Mouse (Mus musculus): ENCODE results near the gene Dgcr2. TPM values are rescaled to one million over a fixed set of nuclear protein-coding genes. Genes with fewer than 3 reads are reported as not detected.
A peak's percentile ranks its signal among the peaks of the same experiment; 100 is the strongest.

Gene Dgcr2
- total RNA-seq, 1 experiment: 78.0 TPM

DNA sequence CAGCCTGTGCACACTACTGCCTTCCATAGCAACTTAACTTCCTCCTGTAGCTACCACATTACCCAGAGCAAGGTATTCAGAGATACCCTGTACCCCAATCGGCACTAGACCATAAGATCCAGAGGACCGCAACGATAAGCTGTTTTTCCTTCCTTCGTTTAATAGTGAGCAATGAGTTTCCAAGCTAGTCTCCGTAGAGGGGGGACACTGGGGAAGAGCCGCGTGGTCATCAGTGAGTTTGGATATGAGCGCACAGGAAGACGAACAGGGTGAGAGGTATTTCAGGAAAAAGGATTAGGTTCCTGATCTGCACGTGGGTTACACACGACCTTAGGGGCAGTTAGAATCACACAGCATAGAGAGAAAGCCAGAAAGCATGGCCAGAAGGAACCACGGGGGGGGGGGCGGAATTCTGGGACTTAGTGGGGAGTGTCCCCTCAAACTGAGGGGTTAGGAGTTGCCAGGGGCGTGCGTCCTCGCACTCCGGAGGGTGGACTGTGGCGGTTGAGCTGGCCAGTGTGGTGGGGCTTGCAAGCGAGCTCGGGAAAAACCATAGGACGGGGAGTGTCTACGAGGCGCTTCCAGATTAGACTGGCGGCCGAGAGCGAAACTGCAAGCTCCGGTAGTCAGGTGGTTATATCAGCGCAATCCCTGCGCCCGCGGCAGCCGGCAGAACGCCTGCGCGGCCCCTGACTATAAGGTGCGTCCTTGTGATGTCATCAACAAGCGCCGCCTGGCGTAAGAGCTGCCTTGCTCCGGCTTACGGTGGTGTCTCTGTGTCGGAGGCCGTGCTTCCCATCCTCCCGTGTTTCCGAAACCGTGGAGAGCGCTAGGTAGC lies 23.2 kb upstream of the Dgcr2 start:
- H3K9me3 ChIP-seq (ENCODE audit: control insufficient read depth, insufficient read depth, low read depth, low read length): no peaks in the 10 kb centered on the region
- H3K27ac ChIP-seq (ENCODE audit: insufficient read depth, low read depth, low read length, poor library complexity, severe bottlenecking): peak overlapping the region; percentile 56
- H3K4me1 ChIP-seq (ENCODE audit: control insufficient read depth in 2 of 2, insufficient read depth in 2 of 2, low read length in 2 of 2, poor library complexity in 1 of 2): peaks cover 2 to 21% of the 10 kb centered on the region in 2 experiments; a peak in 3 of 4 replicates
- peaks cover 20% of the 10 kb centered on the region for H3K36me3 ChIP-seq (ENCODE audit: control insufficient read depth, insufficient read depth, low read length, poor library complexity, severe bottlenecking)
- in situ Hi-C loops (cut with MboI; ENCODE audit: low sequenced_read_pairs in 2 of 2, unreplicated experiment in 2 of 2): no loop called here
- H3K4me3 ChIP-seq (ENCODE audit: insufficient read depth in 1 of 2, low read depth in 1 of 2, low read length in 2 of 2, poor library complexity in 1 of 2, severe bottlenecking in 1 of 2): peak overlapping the region; percentile 81 to 90
- DNase-seq (ENCODE audit: low read depth, low spot score): peak; percentile 96
- H3K9ac ChIP-seq (ENCODE audit: insufficient read depth, low read depth, low read length, poor library complexity, severe bottlenecking): peak overlapping the region; percentile 94
- TF ChIP-seq MAFK (IDR thresholded peaks at IDR 0.05; ENCODE audit: insufficient read depth, low read depth, low read length): no peak
- TF ChIP-seq ZNF384 (IDR thresholded peaks at IDR 0.05; ENCODE audit: low read depth, low read length): no peak
- no peak for TF ChIP-seq CHD2 (IDR thresholded peaks at IDR 0.05; ENCODE audit: low read depth, low read length)
- TF ChIP-seq ZC3H11A (IDR thresholded peaks at IDR 0.05; ENCODE audit: borderline replicate concordance, low read depth, low read length): peak; percentile 40; the same call in 1 of the 2 replicates
- peak; percentile 79; the same call in 1 of the 2 replicates for TF ChIP-seq HCFC1 (IDR thresholded peaks at IDR 0.05; ENCODE audit: borderline replicate concordance, insufficient read depth, low read length)

GRCm38 (mm10) chr16:17920586-17920985 lies 22.2 kb upstream of the Dgcr2 start:
- Histone ChIP-seq H3K4me1 (ENCODE audit: control insufficient read depth in 2 of 2, insufficient read depth in 2 of 2, low read length in 2 of 2, poor library complexity in 1 of 2) (peaks cover 2 to 21% of the 10 kb centered on the region in 2 experiments; a peak in 3 of 4 replicates), H3K27ac (ENCODE audit: insufficient read depth, low read depth, low read length, poor library complexity, severe bottlenecking) (no peak overlapping the region), H3K36me3 (ENCODE audit: control insufficient read depth, insufficient read depth, low read length, poor library complexity, severe bottlenecking) (peaks cover 10% of the 10 kb centered on the region), H3K4me3 (ENCODE audit: insufficient read depth in 1 of 2, low read depth in 1 of 2, low read length in 2 of 2, poor library complexity in 1 of 2, severe bottlenecking in 1 of 2) (peak overlapping the region; percentile 31 to 42; a peak in 3 of 4 replicates), H3K9me3 (ENCODE audit: control insufficient read depth, insufficient read depth, low read depth, low read length) (no peaks in the 10 kb centered on the region), H3K9ac (ENCODE audit: insufficient read depth, low read depth, low read length, poor library complexity, severe bottlenecking) (peak overlapping the region; percentile 41; the same call in 1 of the 2 replicates)
- no peak for DNase-seq (ENCODE audit: low read depth, low spot score)
- no peak for TF ChIP-seq ZC3H11A (IDR thresholded peaks at IDR 0.05; ENCODE audit: borderline replicate concordance, low read depth, low read length)
- TF ChIP-seq MAFK (IDR thresholded peaks at IDR 0.05; ENCODE audit: insufficient read depth, low read depth, low read length): no peak
- in situ Hi-C loops (cut with MboI; ENCODE audit: low sequenced_read_pairs in 2 of 2, unreplicated experiment in 2 of 2): no loop called here

DNA sequence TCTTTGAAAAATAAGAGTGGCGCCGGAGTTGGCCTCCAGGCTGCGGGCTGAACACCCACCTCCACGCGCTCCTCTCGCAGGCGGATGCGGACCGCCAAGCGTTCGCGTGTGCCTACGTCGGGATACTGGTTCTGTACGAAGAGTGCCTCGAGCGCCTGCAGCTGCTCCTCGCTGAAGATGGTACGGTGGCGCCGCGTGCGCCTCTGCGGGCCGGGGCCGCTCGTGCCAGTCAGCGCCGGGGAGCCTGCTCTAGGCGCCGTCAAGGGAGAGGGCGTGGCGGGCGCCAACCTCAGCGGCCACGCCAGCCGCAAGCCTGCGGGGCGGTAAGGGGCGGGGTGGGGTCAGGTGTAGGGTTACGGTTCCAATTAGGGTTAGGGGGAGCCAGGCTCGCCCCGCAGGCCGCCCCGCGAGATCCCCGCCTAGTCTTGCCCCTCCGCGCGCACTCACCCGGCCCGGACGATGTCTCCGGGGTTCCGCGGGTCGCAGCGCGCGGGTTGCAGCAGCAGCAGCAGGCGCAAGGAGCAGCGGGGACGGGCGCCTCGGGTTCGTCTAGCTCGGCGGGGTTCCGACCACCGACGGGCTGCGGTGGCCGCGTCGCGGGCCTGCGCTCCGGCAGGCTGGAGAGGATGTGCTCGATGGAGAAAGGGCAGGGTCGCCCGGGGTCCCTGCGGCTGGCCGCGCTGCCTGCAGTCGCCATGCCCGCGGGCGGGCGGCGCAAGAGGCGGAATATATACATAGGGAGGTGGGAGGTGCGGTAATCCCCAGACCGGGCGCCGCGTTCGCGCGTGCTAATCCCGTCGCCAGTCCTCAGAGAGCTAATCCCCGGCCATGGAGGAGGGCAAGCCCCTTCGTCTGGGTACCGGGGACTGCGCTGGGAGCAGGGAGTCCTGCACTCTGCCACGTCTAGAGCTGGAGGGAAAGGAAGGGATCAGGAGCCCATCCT lies 16.2 kb upstream of the Dgcr2 start, which contains the start of gene Gsc2:
TSS of gene Gsc2 (minus strand) at position 753 of the 943 bp plus-strand sequence.
- H3K9me3 ChIP-seq (ENCODE audit: control insufficient read depth, insufficient read depth, low read depth, low read length): no peaks in the 10 kb centered on the region
- H3K27ac ChIP-seq (ENCODE audit: insufficient read depth, low read depth, low read length, poor library complexity, severe bottlenecking): no peak within 1 kb of the TSS
- 0 out of 2 replicates have a peak, but pooled peaks have one; percentile 18 for TF ChIP-seq HCFC1 (IDR thresholded peaks at IDR 0.05; ENCODE audit: borderline replicate concordance, insufficient read depth, low read length)
- no peak for TF ChIP-seq ZNF384 (IDR thresholded peaks at IDR 0.05; ENCODE audit: low read depth, low read length)
- no peaks in the 10 kb centered on the region for H3K36me3 ChIP-seq (ENCODE audit: control insufficient read depth, insufficient read depth, low read length, poor library complexity, severe bottlenecking)
- H3K4me3 ChIP-seq (ENCODE audit: insufficient read depth in 1 of 2, low read depth in 1 of 2, low read length in 2 of 2, poor library complexity in 1 of 2, severe bottlenecking in 1 of 2): peak within 1 kb of the TSS; percentile 65 to 75
- no peak for DNase-seq (ENCODE audit: low read depth, low spot score)
- H3K4me1 ChIP-seq (ENCODE audit: control insufficient read depth in 2 of 2, insufficient read depth in 2 of 2, low read length in 2 of 2, poor library complexity in 1 of 2): peaks cover 0 to 3% of the 10 kb centered on the region in 2 experiments; a peak in 1 of 4 replicates
- peak within 1 kb of the TSS; percentile 69 for H3K9ac ChIP-seq (ENCODE audit: insufficient read depth, low read depth, low read length, poor library complexity, severe bottlenecking)
- in situ Hi-C loops (cut with MboI; ENCODE audit: low sequenced_read_pairs in 2 of 2, unreplicated experiment in 2 of 2): no loop called here

DNA sequence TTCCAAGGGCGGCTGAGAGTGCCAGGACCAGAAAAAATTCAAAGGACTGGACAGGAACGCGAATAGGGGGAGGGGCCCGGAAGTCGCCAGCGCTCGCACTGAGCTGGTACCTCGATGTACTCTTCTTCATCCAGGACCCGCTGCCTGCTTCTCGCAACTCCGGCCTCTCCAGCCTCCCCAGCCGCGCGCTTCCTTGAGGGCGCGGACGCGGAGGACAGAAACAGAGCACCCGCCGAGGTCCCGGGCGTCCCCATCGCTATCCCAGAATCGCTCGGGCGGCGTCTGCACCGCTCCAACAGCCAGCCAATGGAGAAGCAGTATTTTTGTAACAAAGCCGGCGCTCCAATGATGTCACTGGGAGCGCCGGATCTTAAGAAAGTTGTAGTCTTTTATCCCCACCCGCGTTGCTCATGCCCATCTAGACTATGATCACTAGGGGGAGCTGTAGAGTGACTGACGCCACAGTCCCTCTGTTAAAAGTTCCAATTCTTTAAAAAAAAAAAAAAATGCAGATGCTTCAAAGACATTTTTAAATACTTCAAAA lies 12.8 kb upstream of the Dgcr2 start, which contains the start of gene Ess2:
TSS of gene Ess2 (minus strand) at position 297 of the 544 bp plus-strand sequence.
- no peaks in the 10 kb centered on the region for H3K9me3 ChIP-seq (ENCODE audit: control insufficient read depth, insufficient read depth, low read depth, low read length)
- H3K9ac ChIP-seq (ENCODE audit: insufficient read depth, low read depth, low read length, poor library complexity, severe bottlenecking): peak within 1 kb of the TSS; percentile 90
- H3K4me1 ChIP-seq (ENCODE audit: control insufficient read depth in 2 of 2, insufficient read depth in 2 of 2, low read length in 2 of 2, poor library complexity in 1 of 2): peaks cover 0 to 3% of the 10 kb centered on the region in 2 experiments; a peak in 1 of 4 replicates
- H3K4me3 ChIP-seq (ENCODE audit: insufficient read depth in 1 of 2, low read depth in 1 of 2, low read length in 2 of 2, poor library complexity in 1 of 2, severe bottlenecking in 1 of 2): peak within 1 kb of the TSS; percentile 96 to 99
- in situ Hi-C loops (cut with MboI; ENCODE audit: low sequenced_read_pairs in 2 of 2, unreplicated experiment in 2 of 2): no loop called here
- H3K27ac ChIP-seq (ENCODE audit: insufficient read depth, low read depth, low read length, poor library complexity, severe bottlenecking): 0 out of 2 replicates have a peak within 1 kb of the TSS, but pooled peaks have one; percentile 57
- peak; percentile 96 for DNase-seq (ENCODE audit: low read depth, low spot score)
- peaks cover 20% of the 10 kb centered on the region for H3K36me3 ChIP-seq (ENCODE audit: control insufficient read depth, insufficient read depth, low read length, poor library complexity, severe bottlenecking)
- no peak for TF ChIP-seq CHD2 (IDR thresholded peaks at IDR 0.05; ENCODE audit: low read depth, low read length)
- 0 out of 2 replicates have a peak, but pooled peaks have one; percentile 4 for TF ChIP-seq ZC3H11A (IDR thresholded peaks at IDR 0.05; ENCODE audit: borderline replicate concordance, low read depth, low read length)
- peak; percentile 98 for TF ChIP-seq ZNF384 (IDR thresholded peaks at IDR 0.05; ENCODE audit: low read depth, low read length)
- peak; percentile 93 for TF ChIP-seq HCFC1 (IDR thresholded peaks at IDR 0.05; ENCODE audit: borderline replicate concordance, insufficient read depth, low read length)
- TF ChIP-seq MAFK (IDR thresholded peaks at IDR 0.05; ENCODE audit: insufficient read depth, low read depth, low read length): no peak
